Mouse (Mus musculus) CH12.LX (cell line): ENCODE data around the gene Pik3cg.

Source experiments
- GABPA ChIP-seq: IDR thresholded peaks from 2 replicates; pipeline ENCODE4 v1.6.1; 2012; ENCODE audit warnings: low read depth, low read length, improper control_type of control experiment, inconsistent platforms; ENCODE audit not compliant: insufficient replicate concordance
- HCFC1 ChIP-seq: IDR thresholded peaks from 2 replicates; pipeline ENCODE4 v1.6.1; 2012; ENCODE audit warnings: low read depth, mild to moderate bottlenecking, inconsistent platforms, low read length, improper control_type of control experiment
- RAD21 ChIP-seq: IDR thresholded peaks from 2 replicates; pipeline ENCODE4 v1.6.1; 2011; ENCODE audit warnings: low read depth, mild to moderate bottlenecking, low read length, improper control_type of control experiment, moderate library complexity

DNA sequence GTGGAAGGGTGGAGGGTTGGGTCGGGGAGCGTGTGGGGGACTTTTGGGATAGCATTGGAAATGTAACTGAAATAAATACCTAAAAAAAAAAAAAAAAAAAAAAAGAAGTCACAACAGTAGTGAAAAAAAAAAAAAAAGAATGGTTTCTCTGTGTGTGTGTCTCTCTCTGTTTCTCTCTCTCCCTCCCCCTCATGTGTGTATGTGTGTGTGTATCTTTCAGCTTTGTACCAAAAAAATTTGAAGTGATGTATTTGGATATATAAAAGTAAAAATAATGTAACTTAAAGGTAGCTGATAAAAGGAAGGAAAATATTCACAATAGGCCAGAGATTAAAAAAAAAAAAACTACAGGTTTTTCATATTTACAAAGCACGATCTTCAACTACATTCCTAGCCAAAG is 23.6 kb downstream of the Pik3cg start:
- no peak for TF ChIP-seq GABPA
- no peak for TF ChIP-seq HCFC1
- TF ChIP-seq RAD21, result no peak
